Mouse (Mus musculus) embryonic fibroblast, embryonic 13.5 days (primary cell): ENCODE data around the gene Hoxd10. TPM values are rescaled to one million over a fixed set of nuclear protein-coding genes. Genes with fewer than 3 reads are reported as not detected.
A peak's percentile ranks its signal among the peaks of the same experiment; 100 is the strongest.

Experiments
- H3K27ac ChIP-seq: 2 replicates; pipeline ENCODE4 v1.5.1; 2012; ENCODE audit warnings: low read length, control low read depth, inconsistent platforms; ENCODE audit not compliant: insufficient read depth
- H3K4me1 ChIP-seq: 2 replicates; pipeline ENCODE4 v1.6.1; 2011; ENCODE audit warnings: low read length; ENCODE audit not compliant: control insufficient read depth, insufficient read depth
- H3K4me3 ChIP-seq: 2 replicates; pipeline ENCODE4 v1.5.1; 2011; ENCODE audit warnings: mild to moderate bottlenecking, control low read depth, low read length; ENCODE audit not compliant: insufficient read depth
- CTCF ChIP-seq: IDR thresholded peaks from 2 replicates; pipeline ENCODE4 v1.5.1; 2011; ENCODE audit warnings: mild to moderate bottlenecking, control low read depth, low read length, moderate library complexity, borderline replicate concordance; ENCODE audit not compliant: insufficient read depth
- POLR2A ChIP-seq: IDR thresholded peaks from 2 replicates; pipeline ENCODE4 v1.6.1; 2011; ENCODE audit warnings: low read depth, mild to moderate bottlenecking, control low read depth, low read length, moderate library complexity
- polyA plus RNA-seq: library from polyadenylated mRNA; stranded (reverse); fragments of >200 nt; gene quantifications from 2 replicates; pipeline ENCODE4 v1.2.4, GENCODE M21; 2011; ENCODE audit warnings: low read depth; ENCODE audit not compliant: missing spikeins, insufficient read length

The Hoxd10 gene
- polyA plus RNA-seq, result 3.7 and 4.4 TPM in 2 replicates

DNA sequence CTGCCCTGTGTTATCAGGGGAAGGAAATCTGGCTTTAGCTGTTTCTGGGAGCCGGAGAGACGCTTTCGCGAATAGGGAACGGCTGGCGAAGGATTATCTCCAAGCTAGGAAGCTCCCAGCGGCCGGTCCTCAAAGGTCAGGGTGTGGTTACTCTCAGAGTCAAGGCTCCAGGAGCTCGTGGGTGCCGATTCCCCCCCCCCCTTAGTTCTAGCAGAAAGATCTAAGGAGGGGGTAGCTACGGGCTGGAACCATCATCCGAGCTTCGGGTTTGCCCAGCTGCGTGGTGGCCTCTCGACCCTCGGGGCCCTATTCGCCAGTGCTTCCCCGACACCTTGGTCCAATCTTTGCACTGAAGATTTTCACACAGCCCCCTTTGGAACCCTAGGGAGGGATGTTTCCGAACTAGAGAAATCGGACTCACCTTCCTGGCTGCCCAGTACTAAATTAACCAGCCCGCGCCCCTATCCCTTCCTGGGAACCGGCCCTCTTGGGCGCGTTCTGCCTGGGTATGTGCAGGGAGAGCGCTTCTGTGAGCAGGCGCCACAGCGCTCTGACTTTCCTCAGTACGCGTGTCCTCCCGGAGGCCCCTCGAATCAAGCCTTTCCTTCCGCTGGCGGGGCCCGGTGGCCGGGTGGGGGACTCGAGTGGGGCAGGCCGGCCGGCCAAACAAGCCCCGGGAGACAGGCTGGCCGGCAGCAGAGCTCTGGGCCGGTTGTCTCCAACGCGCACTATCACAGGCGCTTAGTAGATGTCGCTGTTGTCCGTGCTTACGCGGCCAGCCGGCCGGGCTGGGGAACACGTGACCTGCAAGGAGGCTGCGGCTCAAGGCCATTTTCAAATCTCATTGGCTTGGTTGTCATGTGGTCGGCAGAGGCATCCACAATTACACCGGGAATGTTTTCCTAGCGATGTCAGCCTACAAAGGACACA, at the start of gene Hoxd10:
Gene Hoxd10, plus strand, starts transcription at position 903 of the 930 bp plus-strand sequence.
- TF ChIP-seq POLR2A (peak; percentile 19; the same call in 1 of the 2 replicates), CTCF (peak; percentile 43; the same call in 1 of the 2 replicates)
- Histone ChIP-seq H3K4me3 (peak within 1 kb of the TSS; percentile 33), H3K27ac (no peak within 1 kb of the TSS), H3K4me1 (no peaks in the 10 kb centered on the region)

GRCm38 (mm10) chr2:74642431-74642830, 49.3 kb upstream of the Hoxd10 start:
- Histone ChIP-seq H3K4me3 (no peak overlapping the region), H3K27ac (no peak overlapping the region), H3K4me1 (no peaks in the 10 kb centered on the region)
- TF ChIP-seq POLR2A, result no peak
- no peak for TF ChIP-seq CTCF

- TF ChIP-seq POLR2A (no peak), CTCF (no peak)
- Histone ChIP-seq H3K4me3 (no peak overlapping the region), H3K4me1 (no peaks in the 10 kb centered on the region), H3K27ac (no peak overlapping the region)
Observed at GRCm38 (mm10) chr2:74645631-74646030, 46.1 kb upstream of the Hoxd10 start.

- Histone ChIP-seq H3K4me3 (no peak overlapping the region), H3K4me1 (no peaks in the 10 kb centered on the region), H3K27ac (no peak overlapping the region)
- TF ChIP-seq CTCF (no peak), POLR2A (no peak)
Observed at GRCm38 (mm10) chr2:74647082-74647864, 44.5 kb upstream of the Hoxd10 start.

DNA sequence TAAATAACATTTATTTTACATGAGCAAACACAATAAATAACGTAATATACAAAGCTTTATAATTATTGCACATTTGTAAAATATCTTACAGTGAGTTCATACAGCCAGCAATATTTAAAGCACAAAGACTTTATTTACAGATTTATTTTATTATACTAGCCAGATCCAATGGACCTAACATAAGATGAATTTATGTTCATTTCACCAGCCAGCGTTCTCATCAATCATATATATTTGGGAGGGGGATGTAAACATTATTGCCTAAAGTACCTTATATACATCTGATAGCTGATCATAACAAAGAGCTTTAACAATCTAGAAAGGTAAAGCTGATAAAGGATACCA, 38.8 kb upstream of the Hoxd10 start:
- TF ChIP-seq CTCF (no peak), POLR2A (no peak)
- H3K27ac ChIP-seq, result no peak overlapping the region
- H3K4me3 ChIP-seq, result no peak overlapping the region
- no peaks in the 10 kb centered on the region; the same call in 1 of the 2 replicates for H3K4me1 ChIP-seq

DNA sequence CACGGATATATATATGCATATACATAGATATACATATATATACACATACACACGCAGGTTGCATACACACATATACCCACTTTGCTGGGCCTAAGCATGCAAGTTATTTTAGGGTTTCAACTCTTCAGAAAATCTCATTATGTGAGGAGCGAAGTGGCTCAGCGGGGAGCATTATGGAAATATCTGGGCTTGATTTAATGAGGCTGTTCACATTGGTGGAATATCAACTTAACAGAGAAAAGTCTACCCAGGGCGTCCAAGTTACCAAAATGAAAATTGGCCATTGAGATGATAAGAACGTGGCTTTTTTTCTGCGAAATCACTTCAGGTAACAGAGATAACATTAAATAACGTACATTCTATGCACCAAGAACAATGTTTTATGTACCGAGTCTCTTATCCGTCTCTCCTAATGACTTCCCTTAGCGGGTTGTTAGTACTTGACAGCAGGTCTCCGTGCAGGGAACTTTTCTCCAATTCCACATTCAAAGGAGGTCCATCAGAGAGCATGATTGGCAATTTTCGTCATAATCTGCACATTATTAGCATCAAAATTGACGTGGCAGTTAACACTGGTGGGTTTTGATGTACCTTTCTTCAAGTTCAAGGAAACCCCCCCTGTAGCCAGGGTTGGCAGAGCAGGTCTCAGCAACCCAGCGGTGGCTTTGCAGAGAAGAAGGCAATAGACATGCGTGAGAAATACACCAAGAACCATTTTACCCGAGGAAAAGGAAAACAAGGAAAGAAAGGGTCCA, 37.8 kb upstream of the Hoxd10 start:
- no peaks in the 10 kb centered on the region; the same call in 1 of the 2 replicates for H3K4me1 ChIP-seq
- no peak overlapping the region for H3K4me3 ChIP-seq
- H3K27ac ChIP-seq, result no peak overlapping the region
- TF ChIP-seq CTCF, result no peak
- no peak for TF ChIP-seq POLR2A

DNA sequence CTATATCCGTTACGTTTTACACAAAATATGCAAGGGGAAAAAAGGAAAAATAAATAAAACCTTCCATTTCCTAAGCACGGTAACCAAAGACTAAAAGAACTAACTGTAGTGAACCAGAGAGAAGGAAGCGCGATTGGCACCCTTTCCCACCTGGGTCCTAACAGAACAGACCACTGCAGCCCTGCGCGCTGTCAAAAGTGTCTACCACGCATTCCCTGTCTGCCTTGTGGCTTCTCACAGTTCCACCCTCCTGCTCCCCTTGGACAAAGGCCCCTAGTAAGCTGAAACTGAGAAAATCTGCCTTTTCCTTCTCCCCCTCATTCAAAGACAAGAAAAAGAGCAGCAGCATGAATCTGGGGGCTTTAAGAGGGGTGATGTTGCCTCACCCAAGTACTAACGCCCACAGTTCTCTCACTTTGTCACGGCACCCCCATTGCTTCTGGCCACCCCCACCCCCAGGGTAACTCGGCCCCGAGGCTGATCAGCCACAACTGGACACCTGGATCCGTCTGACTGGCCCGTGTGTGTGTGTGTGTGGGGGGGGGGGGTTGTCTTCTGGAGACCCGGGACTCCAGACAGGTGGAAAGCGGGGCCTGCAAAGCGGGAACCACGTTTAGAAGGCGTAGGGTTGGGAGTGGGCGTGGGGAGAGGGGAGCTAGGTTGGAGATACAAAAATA, 36.8 kb upstream of the Hoxd10 start:
- no peak overlapping the region for H3K27ac ChIP-seq
- TF ChIP-seq CTCF (no peak), POLR2A (no peak)
- H3K4me3 ChIP-seq, result no peak overlapping the region
- H3K4me1 ChIP-seq, result no peaks in the 10 kb centered on the region; the same call in 1 of the 2 replicates

DNA sequence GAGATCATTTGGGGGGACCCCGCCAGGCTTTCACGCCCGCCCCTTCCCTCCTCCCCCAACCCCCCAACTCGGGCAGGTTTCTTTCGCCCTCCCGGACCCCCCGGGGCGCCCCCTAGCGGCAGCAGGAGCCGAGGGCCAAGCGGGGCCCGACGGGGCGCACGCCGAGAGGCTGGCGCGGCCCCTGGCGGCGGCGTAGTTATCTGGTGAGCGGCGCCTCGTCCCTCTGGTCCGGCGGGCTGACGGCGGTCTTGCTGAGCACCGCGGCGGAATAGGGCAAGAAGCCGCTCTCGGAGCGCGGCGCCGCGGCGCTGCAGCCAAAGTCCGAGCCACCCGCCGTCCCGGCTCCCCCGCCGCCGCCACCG, 36.3 kb upstream of the Hoxd10 start:
- Histone ChIP-seq H3K4me3 (no peak overlapping the region), H3K27ac (no peak overlapping the region), H3K4me1 (no peaks in the 10 kb centered on the region; the same call in 1 of the 2 replicates)
- TF ChIP-seq CTCF, result no peak
- TF ChIP-seq POLR2A, result no peak
